Mouse (Mus musculus): ENCODE data around the gene Nedd4. TPM values are rescaled to one million over a fixed set of nuclear protein-coding genes. Genes with fewer than 3 reads are reported as not detected.

Nedd4 gene
- polyA plus RNA-seq, 1 experiment, result 80.4 TPM

DNA sequence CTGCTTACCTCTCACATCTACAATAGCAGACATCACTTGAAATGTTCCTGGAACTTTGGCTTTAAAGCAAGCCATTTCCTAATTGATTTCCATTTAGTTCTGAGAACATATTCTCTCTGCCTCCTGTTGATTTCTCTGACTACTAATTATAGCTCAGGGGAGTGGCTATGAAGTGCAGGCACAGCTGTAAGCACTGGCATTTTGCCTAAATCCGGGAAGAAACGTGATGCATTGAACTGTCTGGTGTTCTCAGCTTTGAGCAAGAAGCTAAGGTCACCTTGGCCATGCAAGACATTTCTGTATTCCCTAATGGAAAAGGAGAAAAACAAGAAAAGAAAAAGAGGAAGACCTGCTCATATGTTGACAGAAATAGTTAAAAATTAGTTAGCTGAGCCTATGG, 33.6 kb upstream of the Nedd4 start:
- WGBS, result 2% methylated on average over 2 of the region's 2 CpGs
- DNase-seq, result no peak
- Histone ChIP-seq H3K4me3 (ENCODE audit: control insufficient read depth, insufficient read depth, low read length) (no peak overlapping the region), H3K36me3 (ENCODE audit: control insufficient read depth, insufficient read depth, low read length) (no peaks in the 10 kb centered on the region), H3K27ac (ENCODE audit: control insufficient read depth, insufficient read depth, low read length) (no peak overlapping the region), H3K27me3 (ENCODE audit: control insufficient read depth, insufficient read depth, low read length) (no peaks in the 10 kb centered on the region), H3K4me1 (replicated peaks; ENCODE audit: control insufficient read depth, insufficient read depth, low read length) (no peaks in the 10 kb centered on the region)
- no peak for TF ChIP-seq POLR2A (IDR thresholded peaks at IDR 0.05; ENCODE audit: control insufficient read depth, extremely low read depth, insufficient read depth, low read length, poor library complexity)
- no peak for TF ChIP-seq CTCF (IDR thresholded peaks at IDR 0.05; ENCODE audit: borderline replicate concordance, control insufficient read depth, extremely low read depth, insufficient read depth, low read length, poor library complexity)

DNA sequence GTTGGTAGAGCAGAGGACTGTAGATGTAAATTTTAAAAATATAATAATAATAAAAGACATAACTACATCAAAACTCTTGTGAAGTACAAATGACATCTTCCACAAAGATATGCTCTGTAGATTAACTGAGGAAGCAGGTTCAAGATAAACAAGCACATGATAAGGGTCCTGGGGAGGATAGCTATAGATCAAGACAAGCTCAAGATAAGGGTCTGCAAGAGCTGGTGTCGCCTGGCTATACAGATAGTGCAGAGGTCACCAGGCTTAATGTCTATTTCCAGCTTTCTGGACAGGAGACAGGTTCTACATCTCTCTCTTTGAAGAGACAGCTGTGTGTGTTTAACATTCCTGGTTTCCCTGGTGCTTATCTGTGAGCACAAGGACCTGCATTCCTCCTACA, 29.9 kb upstream of the Nedd4 start:
- Histone ChIP-seq H3K27ac (ENCODE audit: control insufficient read depth, insufficient read depth, low read length) (no peak overlapping the region), H3K4me3 (ENCODE audit: control insufficient read depth, insufficient read depth, low read length) (no peak overlapping the region), H3K4me1 (replicated peaks; ENCODE audit: control insufficient read depth, insufficient read depth, low read length) (no peaks in the 10 kb centered on the region), H3K36me3 (ENCODE audit: control insufficient read depth, insufficient read depth, low read length) (no peaks in the 10 kb centered on the region), H3K27me3 (ENCODE audit: control insufficient read depth, insufficient read depth, low read length) (no peaks in the 10 kb centered on the region)
- DNase-seq, result no peak
- WGBS, result 92% methylated on average over 1 of the region's 1 CpGs
- TF ChIP-seq POLR2A (IDR thresholded peaks at IDR 0.05; ENCODE audit: control insufficient read depth, extremely low read depth, insufficient read depth, low read length, poor library complexity) (no peak), CTCF (IDR thresholded peaks at IDR 0.05; ENCODE audit: borderline replicate concordance, control insufficient read depth, extremely low read depth, insufficient read depth, low read length, poor library complexity) (no peak)

GRCm38 (mm10) chr9:72635134-72635533, 27.0 kb upstream of the Nedd4 start:
- H3K36me3 ChIP-seq (ENCODE audit: control insufficient read depth, insufficient read depth, low read length), result no peaks in the 10 kb centered on the region
- H3K27ac ChIP-seq (ENCODE audit: control insufficient read depth, insufficient read depth, low read length), result no peak overlapping the region
- H3K27me3 ChIP-seq (ENCODE audit: control insufficient read depth, insufficient read depth, low read length), result no peaks in the 10 kb centered on the region
- no peak for TF ChIP-seq POLR2A (IDR thresholded peaks at IDR 0.05; ENCODE audit: control insufficient read depth, extremely low read depth, insufficient read depth, low read length, poor library complexity)
- no peak for TF ChIP-seq CTCF (IDR thresholded peaks at IDR 0.05; ENCODE audit: borderline replicate concordance, control insufficient read depth, extremely low read depth, insufficient read depth, low read length, poor library complexity)
- DNase-seq, result no peak
- H3K4me1 ChIP-seq (replicated peaks; ENCODE audit: control insufficient read depth, insufficient read depth, low read length), result peaks cover 7% of the 10 kb centered on the region
- H3K4me3 ChIP-seq (ENCODE audit: control insufficient read depth, insufficient read depth, low read length), result no peak overlapping the region

- peaks cover 12% of the 10 kb centered on the region for H3K4me1 ChIP-seq (replicated peaks; ENCODE audit: control insufficient read depth, insufficient read depth, low read length)
- H3K36me3 ChIP-seq (ENCODE audit: control insufficient read depth, insufficient read depth, low read length), result no peaks in the 10 kb centered on the region
- no peak for DNase-seq
- H3K4me3 ChIP-seq (ENCODE audit: control insufficient read depth, insufficient read depth, low read length), result no peak overlapping the region
- H3K27ac ChIP-seq (ENCODE audit: control insufficient read depth, insufficient read depth, low read length), result no peak overlapping the region
- no peak for TF ChIP-seq POLR2A (IDR thresholded peaks at IDR 0.05; ENCODE audit: control insufficient read depth, extremely low read depth, insufficient read depth, low read length, poor library complexity)
- TF ChIP-seq CTCF (IDR thresholded peaks at IDR 0.05; ENCODE audit: borderline replicate concordance, control insufficient read depth, extremely low read depth, insufficient read depth, low read length, poor library complexity), result no peak
- WGBS, result 88% methylated on average over 7 of the region's 7 CpGs
- no peaks in the 10 kb centered on the region for H3K27me3 ChIP-seq (ENCODE audit: control insufficient read depth, insufficient read depth, low read length)
Measured at GRCm38 (mm10) chr9:72636547-72636946, 25.6 kb upstream of the Nedd4 start.

DNA sequence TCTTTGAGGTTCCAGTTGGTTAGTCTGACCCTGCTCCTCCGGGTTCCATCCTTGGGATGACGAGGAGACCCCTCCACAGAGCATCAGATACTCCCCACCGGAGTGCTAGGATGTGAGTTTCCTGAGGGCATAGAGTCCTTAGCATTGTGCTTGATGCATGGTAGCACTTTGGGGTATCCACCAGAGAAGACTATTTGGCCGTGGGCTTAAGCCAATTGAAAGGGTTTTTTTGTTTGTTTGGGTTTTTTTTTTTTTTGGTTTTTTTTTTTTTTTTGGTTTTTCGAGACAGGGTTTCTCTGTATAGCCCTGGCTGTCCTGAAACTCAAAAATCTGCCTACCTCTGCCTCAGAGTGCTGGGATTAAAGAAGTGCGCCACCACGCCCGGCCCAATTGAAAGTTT, 24.9 kb upstream of the Nedd4 start:
- 92% methylated on average over 8 of the region's 8 CpGs for WGBS
- H3K36me3 ChIP-seq (ENCODE audit: control insufficient read depth, insufficient read depth, low read length), result no peaks in the 10 kb centered on the region
- H3K27ac ChIP-seq (ENCODE audit: control insufficient read depth, insufficient read depth, low read length), result no peak overlapping the region
- H3K4me1 ChIP-seq (replicated peaks; ENCODE audit: control insufficient read depth, insufficient read depth, low read length), result peaks cover 12% of the 10 kb centered on the region
- H3K27me3 ChIP-seq (ENCODE audit: control insufficient read depth, insufficient read depth, low read length), result no peaks in the 10 kb centered on the region
- TF ChIP-seq CTCF (IDR thresholded peaks at IDR 0.05; ENCODE audit: borderline replicate concordance, control insufficient read depth, extremely low read depth, insufficient read depth, low read length, poor library complexity) (no peak), POLR2A (IDR thresholded peaks at IDR 0.05; ENCODE audit: control insufficient read depth, extremely low read depth, insufficient read depth, low read length, poor library complexity) (no peak)
- no peak overlapping the region for H3K4me3 ChIP-seq (ENCODE audit: control insufficient read depth, insufficient read depth, low read length)
- no peak for DNase-seq

DNA sequence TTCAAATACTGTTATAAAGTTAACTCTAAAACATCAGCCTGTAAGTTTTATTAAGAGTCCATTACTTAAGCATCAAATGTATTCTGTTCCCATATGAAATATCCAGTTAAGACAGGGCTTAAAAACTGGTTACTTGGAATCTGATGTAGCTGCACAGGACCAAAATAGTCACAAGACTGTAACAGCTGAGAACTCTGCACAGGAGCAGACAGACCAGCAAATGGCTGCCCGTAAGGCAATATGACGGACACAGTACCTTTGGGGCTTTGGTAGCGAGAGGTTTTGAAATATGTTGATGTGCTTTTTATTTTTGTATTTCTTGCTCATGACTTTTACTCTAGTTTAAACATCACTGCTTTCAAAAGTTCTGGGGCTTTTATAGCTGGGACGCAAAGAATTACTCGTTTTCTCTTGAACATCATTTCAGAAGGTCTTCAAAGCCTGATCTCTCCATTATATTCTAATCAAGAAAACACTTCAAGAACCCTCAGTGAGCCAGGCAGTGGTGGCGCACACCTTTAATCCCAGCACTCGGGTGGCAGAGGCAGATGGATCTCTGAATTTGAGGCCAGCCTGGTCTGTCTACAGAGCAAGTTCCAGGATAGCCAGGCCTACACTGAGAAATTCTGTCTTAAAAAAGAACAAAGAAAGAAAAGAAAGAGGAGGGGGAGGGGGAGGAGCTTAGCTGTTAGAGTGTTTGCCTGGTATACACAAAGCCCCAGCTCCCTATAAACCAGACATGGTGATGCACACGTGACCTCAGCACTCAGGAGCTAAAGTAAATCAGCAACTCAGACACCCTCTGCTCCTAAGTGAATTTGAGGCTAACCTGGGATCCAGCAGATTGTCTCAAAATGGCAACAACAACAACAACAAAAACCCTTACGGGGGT, 22.9 kb upstream of the Nedd4 start:
- Histone ChIP-seq H3K27ac (ENCODE audit: control insufficient read depth, insufficient read depth, low read length) (no peak overlapping the region; the same call in 1 of the 2 replicates), H3K4me3 (ENCODE audit: control insufficient read depth, insufficient read depth, low read length) (peak overlapping the region; percentile 43), H3K36me3 (ENCODE audit: control insufficient read depth, insufficient read depth, low read length) (no peaks in the 10 kb centered on the region), H3K4me1 (replicated peaks; ENCODE audit: control insufficient read depth, insufficient read depth, low read length) (peaks cover 12% of the 10 kb centered on the region), H3K27me3 (ENCODE audit: control insufficient read depth, insufficient read depth, low read length) (no peaks in the 10 kb centered on the region)
- DNase-seq, result no peak
- TF ChIP-seq POLR2A (IDR thresholded peaks at IDR 0.05; ENCODE audit: control insufficient read depth, extremely low read depth, insufficient read depth, low read length, poor library complexity) (no peak), CTCF (IDR thresholded peaks at IDR 0.05; ENCODE audit: borderline replicate concordance, control insufficient read depth, extremely low read depth, insufficient read depth, low read length, poor library complexity) (no peak)
- WGBS, result 78% methylated on average over 9 of the region's 9 CpGs
